Mouse (Mus musculus): ENCODE measurements at regions not wholly inside any gene's neighbourhood (a gene's known extent, or its start where the extent isn't known, plus 50 kb on each side); places are given as distances from the start of the nearest gene placed in this dataset.
A peak's percentile ranks its signal among the peaks of the same experiment; 100 is the strongest.
"Not testable (repeated sequence)": the region's sequence is repeated elsewhere in the genome, so short reads cannot be mapped to it uniquely, and the experiment has no call there.

GRCm38 (mm10) chr17:9278046-9278445, 143.8 kb upstream of the Gm17728 start:
- not testable (repeated sequence) for DNase-seq

DNA sequence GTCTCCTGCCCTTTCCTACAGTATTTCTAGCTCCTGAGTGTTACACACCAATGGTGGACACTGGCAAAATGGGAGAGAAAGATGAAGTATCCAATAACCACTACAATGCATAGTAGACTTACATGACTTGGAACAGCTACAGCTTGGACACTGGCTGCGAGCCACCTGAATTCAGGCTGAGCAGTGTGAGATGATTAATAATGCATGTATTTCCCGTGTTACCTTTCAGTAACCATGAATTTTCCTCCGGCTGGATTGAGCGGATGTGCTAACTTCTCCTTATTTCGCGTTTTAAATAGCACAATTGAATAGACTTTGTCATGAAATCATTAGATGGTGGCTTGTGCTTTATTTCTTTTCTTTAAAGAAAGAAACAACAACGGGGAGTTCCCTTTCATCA, 142.4 kb upstream of the Gm17728 start:
- DNase-seq, result no peak

GRCm38 (mm10) chr17:9281891-9282290, 140.0 kb upstream of the Gm17728 start:
- DNase-seq, result no peak

DNA sequence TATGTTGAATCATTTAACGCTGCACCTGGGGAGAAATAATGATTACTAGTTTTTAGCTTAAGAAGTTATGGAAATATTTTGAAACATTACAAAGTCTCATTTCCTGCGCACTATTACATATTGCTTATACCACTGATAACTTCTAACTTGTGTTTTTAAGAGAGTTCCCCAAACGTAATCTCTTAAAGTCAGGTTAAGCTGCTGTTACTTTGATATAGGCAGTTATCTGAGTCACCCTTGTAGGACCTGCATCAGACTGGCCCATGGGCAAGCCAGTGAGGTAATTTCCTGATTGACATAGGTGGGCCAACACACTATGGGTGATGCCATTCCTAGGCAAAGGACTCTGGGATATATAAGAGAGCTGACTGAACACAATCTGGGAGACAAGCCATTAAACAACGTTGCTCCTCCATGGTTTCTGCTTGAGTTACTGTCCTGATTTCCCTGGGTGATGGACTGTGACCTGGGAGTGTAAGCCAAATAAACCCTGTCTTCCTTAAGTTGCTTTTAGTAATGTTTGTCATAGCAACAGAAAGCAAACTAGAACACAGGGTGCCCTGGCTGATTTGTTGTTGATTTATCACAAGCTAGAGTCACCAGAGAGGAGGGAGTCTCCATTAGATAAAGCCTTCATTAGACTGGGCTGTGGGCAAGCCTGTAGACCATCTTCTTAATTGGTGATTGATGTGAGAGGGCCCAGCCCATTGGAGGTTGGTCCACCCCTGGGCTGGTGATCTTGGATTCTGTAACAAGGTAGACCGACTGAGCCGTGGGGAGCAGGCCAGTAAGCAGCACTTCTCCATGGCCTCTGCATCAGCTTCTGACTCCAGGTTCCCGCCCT, 139.3 kb upstream of the Gm17728 start:
- no peak for DNase-seq

GRCm38 (mm10) chr17:9286431-9286830, 135.4 kb upstream of the Gm17728 start:
- no peak for DNase-seq

- no peak for DNase-seq
These were observed 135.0 kb upstream of the Gm17728 start for GRCm38 (mm10) chr17:9286834-9287233.

DNA sequence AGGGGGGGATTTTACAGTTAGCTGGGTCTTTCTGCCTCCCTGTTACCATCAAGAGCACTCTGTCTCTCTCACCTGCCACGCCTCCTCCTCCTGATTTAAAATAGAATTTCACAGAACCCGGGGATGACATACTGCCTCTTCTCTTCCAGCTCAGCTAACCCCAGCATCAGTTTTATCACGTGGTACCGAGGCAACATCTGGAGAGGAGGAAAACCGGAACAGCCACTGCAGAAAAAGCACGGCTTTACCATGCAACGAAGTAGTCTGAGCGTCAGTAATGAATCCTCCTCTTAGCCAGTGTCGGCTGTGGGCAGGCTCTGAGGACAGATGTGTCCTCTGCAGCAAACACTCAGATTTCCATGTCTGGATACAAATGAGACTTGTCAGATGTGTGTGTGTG, 134.2 kb upstream of the Gm17728 start:
- DNase-seq, result no peak

- DNase-seq, result no peak
These were observed 130.3 kb upstream of the Gm17728 start for GRCm38 (mm10) chr17:9291601-9292000.

GRCm38 (mm10) chr17:9292296-9292695, 129.6 kb upstream of the Gm17728 start:
- DNase-seq, result no peak

GRCm38 (mm10) chr17:9296371-9296770, 125.5 kb upstream of the Gm17728 start:
- DNase-seq, result no peak

- DNase-seq, result no peak
These were observed 123.6 kb upstream of the Gm17728 start for GRCm38 (mm10) chr17:9298231-9298630.

GRCm38 (mm10) chr17:9301101-9301501, 120.8 kb upstream of the Gm17728 start:
- no peak for DNase-seq

- peak; percentile 11 for DNase-seq
These were observed 113.4 kb upstream of the Gm17728 start for GRCm38 (mm10) chr17:9308507-9308906.

- no peak for DNase-seq
These were observed 99.1 kb upstream of the Gm17728 start for GRCm38 (mm10) chr17:9322772-9323171.

- DNase-seq, result no peak
These were observed 92.9 kb upstream of the Gm17728 start for GRCm38 (mm10) chr17:9328886-9329455.

- no peak for DNase-seq
These were observed 64.2 kb upstream of the Gm17728 start for GRCm38 (mm10) chr17:9357572-9358159.
